Mouse (Mus musculus) R1 (cell line): ENCODE results near the gene Mid1ip1.
A peak's percentile ranks its signal among the peaks of the same experiment; 100 is the strongest.

ENCODE experiments used
- DNase-seq: peaks from one replicate; pipeline ENCODE4 v3.0.0-alpha.2; 2018; ENCODE audit warnings: low read depth, low spot score

Mid1ip1 gene

DNA sequence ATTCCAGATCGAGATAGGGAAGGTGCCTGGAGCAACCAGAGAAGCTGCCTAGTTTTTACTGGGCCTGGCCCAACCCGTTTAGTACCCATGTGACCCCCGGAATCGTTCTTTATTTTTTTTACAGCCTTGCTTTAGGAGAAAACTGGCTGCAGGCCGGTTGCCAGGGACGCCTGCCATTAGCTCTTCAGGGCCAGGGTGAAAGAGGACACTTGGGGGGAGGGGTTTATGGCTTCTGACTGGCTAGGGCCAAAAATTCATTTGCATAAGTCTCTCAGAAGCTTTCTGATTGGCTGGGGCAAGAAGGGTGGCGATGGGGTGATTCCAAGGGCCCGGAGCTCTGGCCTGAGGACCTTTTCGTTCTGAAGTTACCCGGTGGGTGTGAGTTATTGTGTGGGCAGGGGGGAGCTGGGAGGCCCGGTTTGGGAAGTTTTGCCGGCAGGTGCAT lies at the start of gene Mid1ip1:
Mid1ip1 (plus strand) TSS at position 318 of the 445 bp plus-strand sequence.
- DNase-seq: peak; percentile 91

DNA sequence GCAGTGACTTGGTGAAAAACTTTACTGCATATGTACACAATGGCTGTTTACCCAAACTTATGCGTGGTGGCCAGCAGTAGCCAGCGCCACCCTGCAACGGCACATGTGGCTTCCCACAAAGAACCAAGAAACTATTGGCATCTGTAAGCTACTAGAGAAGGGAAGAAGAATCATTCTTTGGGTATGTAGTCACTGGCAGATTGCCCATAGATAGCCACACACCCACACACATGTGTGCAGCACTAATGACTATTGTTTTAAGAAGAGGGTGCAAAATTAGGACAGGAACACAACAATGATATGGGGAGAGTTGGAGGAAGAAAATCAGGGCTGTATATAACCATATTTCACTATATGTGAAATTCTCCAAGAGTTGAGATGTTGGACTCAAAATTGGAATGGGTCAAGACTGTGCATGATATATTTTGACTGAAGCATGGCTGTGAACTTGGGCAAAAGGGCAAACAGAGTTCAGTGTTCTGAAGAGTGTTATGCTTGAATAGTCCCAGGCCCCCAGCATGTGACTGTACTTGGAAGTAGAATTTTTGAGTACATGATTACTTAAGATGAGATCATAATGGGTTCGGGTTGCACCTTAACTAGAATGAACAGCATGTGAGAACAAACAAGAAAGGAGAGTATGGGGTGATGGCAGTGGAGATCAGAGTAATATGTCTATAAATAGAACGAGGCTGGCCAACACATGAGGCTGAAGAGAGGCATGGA lies 20.2 kb upstream of the Mid1ip1 start:
- no peak for DNase-seq

DNA sequence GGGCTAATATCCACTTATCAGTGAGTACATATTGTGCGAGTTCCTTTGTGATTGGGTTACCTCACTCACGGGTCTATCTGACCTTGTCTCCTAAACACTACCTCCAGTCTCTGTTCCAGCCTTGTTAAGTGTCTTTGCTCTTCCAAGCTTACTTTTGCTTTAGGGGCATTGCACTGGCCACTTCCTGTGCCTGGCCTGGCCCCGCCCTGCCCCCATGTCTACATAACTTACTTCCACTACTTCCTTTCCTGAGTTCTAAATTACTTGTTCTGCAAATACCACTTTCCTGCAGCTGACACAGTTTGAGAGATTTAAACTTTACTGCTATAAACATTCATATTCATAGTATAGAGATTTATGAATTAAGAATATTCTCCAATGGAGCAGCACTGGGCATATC lies 8.1 kb upstream of the Mid1ip1 start:
- DNase-seq: no peak

DNA sequence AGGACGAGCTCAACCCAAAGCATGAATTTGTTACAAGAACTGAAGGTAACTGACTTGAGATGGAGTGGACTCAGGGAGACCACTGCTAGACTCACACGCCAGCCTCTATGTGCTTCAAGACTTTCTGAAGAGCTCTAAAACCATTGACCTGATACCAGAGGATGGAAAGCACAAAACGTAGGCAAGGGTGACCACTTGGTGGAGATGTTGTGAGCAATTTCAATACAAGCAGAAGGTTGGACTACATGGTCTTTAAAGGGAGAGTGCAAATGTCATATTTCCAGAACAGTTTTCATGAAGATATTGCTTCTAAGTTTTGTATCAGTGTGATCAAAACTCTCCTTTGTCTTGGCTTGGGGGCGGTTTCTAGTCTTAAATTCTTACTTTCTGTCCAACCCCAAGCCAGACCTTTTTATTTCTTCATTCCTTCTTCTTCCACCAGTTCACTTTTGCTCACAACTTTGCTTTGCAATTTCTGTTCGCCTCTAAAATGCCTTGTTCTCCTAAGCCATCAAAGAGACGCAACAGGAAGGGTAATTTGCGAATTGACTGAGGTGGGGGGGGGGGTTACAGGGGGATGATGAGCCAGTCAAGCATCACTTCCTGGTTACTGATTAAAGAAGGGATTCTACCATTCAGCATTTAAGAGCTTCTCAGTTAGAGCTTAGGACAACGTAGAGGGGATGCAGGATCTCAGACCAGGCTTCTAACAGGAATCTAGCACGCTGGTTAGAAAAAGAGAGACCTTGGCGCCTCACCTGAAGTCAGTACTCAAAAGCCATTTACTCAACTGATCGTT lies 775 bp upstream of the Mid1ip1 start:
- no peak for DNase-seq

DNA sequence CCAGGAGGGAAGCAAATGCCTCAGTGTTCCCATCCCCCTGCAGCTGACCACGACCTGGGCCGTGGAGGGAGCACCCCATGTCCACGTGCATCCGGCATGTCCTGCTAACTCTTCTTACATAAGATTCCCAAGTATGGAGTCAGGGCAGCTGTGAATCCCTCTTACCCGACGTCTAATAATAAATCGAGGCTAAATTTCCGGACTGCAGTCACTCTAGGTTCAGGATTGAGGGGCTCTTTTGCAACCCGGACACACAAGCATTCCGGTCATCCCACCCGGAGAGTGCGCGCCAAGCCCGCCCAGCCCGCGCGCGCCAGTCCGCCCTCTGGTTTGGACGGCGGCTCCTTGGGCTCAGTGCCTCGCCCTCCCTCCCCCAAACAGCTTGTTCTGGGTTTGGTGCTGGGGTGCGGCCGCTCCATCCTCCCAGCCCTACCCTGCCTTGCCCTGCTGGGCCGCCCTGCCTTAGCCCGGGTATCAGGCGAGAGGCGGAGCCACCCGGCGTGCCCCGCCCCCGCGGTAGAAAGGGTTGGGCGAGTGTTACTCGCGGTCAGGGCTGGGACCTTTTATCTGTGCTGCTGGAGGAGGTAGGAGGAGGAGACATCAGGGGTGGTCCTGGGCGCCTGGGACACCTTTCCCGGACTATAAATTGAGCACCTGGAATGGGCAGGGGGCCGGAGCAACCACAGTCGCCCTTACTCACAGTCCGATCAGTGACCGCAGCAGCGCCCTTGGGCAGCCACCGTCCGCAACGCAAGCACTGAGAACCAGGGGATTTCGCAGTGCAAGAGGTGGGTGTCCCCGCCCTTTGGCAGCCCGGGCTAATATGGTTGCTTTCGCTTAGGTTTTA lies 2.3 kb downstream of the Mid1ip1 start:
- peak; percentile 87 for DNase-seq

DNA sequence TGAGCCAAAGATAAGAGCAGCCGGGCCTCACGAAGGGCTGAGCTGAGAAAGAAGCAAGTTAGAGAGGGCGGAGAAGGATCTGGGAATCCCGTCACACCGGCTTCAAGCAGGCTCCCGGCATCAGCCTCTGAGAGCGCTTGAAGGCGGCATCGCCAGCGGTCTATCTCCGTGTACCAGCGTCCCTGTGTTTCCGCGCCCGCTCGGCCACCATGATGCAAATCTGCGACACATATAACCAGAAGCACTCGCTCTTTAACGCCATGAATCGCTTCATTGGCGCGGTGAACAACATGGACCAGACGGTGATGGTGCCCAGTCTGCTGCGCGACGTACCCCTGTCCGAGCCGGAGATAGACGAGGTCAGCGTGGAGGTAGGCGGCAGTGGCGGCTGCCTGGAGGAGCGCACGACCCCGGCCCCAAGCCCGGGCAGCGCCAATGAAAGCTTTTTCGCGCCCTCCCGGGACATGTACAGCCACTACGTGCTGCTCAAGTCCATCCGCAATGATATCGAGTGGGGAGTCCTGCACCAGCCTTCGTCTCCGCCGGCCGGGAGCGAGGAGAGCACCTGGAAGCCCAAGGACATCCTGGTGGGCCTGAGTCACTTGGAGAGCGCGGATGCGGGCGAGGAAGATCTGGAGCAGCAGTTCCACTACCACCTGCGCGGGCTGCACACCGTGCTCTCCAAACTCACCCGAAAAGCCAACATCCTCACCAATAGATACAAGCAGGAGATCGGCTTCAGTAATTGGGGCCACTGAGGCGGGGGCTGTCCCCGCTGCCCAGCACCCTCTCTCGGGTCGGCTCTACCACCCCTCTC lies 3.4 kb downstream of the Mid1ip1 start:
- DNase-seq: peak; percentile 18

DNA sequence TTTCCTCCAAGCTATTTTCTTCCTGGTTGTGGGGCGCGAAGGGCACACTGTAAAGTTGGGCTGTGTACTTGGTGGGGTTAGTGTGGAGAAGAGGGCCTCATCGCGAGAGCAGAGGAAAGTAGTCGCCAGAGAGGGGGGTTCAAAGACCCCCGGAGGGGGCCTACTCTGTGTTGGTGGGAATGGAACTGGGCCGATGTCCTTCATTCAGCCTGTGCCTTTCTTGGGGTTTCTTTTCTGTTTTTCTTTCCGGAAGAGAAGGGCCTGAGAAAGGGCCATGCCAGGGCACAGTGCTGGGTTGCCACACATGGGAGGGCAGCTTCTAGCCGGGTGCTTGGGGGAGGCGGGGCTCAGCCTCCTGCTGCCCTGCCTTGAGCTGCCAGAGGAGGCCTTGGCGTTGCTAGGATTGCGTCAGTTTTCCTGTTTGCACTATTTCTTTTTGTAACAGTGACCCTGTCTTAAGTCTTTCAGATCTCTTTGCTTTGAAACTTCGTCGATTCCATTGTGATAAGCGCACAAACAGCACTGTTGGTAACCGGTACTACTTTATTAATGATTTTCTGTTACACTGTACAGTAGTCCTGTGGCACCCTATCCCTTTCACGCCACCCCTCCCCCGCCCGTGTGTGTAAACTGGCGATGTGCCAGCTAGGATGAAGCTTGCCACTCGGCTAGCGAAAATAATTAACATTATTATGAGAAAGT lies 4.2 kb downstream of the Mid1ip1 start:
- DNase-seq: peak; percentile 35

DNA sequence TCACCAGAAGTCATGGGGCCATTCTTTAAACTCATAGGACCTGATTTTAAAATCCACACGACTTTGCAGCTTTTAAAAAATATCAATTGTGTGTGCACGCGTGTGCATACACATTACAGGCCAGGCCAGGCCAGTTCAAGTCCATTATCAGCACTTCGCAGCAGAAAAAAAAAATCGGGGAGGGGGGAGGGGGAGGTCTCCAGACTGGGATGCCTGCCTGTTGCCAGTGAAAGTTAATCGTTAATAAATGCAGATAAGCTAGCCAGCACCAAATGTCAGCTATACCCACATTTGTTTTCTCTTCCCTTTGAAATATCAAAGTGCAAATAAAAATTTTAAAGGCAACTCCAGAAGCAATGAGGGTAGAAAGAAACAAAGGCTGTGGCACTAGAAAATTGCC lies 5.6 kb downstream of the Mid1ip1 start:
- no peak for DNase-seq

DNA sequence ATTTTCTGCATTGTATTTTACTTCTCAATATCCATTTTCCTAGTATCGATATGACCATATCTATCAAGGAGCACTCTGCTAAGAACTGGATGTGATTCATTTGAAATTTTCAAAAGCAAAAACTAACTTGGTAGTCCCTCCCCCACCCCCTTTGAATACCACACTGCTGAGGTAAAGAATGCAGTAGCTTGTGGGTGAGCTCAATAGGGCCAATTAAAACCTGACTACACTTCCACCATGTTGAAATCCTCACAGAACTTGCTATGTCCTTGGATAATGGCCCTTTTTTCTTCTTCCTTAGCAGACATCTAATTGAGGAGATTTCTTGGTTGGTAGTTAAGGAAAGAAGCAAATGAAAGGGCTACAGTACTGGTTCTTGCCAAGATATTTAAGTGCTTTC lies 9.8 kb downstream of the Mid1ip1 start:
- DNase-seq: no peak

DNA sequence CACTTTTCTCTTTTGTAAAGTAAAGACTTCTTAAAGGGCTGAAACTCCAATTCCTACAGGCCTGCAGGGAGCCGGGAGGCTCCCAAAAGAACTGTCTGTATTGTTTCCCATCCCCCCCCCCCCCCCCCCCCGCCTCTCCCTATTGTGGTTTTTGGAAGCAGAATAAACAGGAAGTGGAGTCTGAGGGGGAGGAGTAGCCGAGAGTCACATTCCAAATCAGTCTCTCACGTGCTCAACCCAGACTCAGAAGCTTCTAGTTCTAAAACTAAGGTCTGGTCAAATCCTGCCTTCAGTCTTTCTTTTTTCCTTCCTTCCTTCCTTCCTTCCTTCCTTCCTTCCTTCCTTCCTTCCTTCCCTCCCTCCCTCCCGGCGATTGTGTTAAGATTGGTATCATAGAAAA lies 14.7 kb downstream of the Mid1ip1 start:
- DNase-seq: peak; percentile 64

DNA sequence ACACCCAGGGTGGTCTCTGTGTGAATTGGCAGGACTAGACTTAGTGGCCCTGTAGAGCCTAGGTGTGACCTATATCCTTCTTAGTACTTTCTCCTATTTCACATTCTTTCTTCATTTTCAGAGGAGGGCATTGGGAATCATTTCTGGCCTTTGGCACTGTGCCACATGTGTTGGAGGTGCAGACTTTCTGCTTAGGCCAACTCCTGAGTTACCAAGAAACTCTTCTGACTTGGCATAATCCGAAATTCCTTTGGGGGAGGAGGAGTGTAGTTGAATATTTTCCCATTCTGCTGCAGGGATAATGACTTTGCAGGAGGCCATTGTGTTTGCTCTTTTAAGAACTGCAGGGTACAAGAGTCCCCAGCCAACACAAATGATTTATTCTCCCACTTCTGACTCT lies 19.6 kb downstream of the Mid1ip1 start:
- peak; percentile 32 for DNase-seq

DNA sequence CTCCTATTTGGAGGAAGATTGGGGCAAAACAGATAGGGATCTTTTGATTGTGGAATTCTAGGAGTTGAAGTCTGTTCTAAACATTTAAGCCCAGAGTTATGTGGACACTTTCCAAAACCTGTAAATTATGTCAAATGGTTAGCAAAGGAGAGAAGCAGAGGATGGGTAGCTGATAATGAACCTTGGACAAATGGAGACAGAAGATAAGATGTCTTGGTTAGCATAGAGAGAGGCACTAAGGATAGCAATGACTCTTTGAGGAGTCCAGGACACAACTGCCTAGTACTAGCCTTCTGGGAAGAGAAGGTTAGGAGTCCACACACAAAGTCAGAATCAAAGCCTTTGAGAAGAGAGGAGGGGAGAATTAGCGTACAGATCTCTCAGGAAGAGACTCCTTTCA lies 20.1 kb downstream of the Mid1ip1 start:
- no peak for DNase-seq

DNA sequence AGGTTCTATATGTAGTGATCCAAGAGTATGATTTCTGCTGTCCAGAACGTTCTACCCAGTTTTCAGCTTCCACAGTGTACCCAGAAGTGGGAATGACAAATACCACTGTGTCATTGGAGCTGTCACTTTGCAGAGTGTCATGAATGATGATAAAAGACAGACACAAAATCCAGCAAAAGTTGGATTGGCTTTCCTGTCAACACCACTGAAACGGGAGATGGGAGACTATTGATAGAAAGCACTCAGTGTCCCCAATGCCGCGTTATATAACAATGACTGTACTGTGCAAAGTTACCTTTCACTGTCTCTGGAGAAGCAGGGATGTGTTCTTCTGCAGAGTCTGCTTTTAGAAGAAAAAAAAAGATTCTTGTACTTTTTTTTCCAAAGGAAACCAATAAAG lies 44.1 kb downstream of the Mid1ip1 start:
- DNase-seq: no peak

DNA sequence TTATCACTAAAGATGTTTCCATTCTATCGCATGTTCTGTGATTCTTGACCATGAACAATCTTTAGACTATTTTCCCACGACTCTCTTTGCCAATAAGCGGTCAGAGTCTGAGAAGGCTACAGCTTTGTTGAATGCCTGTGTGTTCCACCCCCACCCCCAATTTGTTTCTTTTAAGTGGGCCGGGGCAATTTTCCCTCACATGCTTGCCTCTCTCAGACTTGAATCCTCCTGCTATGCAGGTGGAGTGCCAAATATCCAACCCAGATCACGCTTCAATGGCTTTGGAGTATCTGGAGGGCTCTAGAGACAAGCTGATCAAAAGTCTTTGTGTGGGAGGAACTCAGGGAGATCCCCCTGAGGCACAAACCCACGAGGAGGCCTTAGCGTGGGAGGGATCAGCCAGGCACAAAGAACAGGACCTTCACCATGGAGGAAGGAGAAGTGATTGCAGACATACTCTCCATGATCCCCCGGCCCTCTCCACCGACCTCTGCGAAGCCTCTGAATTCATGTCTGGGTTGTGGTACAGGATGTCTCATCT lies 48.7 kb downstream of the Mid1ip1 start:
- DNase-seq: no peak
